Mouse (Mus musculus): ENCODE measurements around the gene Colgalt1.

Gene Colgalt1

DNA sequence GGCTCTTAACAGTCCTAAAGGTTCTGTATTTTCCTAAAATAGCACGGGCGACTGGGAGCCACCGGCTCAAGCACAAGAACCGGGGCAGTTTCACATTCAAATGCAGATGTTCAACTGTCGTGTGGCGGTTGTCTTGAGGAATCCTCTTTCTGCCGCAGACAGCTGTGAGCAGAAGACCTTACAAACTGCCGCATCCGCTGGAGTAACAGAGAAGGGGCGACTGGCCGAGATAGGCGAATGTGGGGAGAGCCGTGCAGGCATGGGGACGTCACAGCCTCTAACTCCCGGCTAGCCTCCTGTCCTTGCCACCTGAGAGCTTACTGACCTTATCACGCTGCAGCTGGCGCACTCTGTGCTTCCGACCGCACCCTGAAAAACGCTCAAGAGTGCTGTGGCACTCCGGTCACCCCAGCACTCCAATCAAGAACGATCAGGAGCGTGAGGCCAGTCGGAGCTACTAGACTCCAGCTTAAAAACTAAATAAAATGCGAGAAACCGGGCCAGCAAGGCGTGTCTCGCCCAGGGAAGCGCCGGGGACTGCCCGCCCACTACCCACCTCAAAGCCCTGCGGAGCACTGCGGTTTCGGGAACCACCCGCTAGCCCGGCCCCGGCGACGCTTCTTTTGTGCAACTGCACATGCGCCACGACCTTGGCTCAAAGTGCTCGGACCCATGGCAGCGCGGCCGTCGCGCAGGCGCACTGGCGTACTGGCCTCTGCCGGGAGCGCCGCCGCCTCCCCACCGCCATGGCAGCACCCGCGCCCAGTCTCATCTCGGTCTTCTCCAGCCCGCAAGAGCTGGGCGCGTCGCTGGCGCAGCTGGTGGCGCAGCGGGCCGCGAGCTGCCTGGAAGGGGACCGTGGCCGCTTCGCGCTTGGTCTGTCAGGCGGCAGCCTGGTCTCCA, 19.1 kb upstream of the Colgalt1 start, which contains the start of gene Pgls:
Gene Pgls (plus strand): TSS at position 706 of the 903 bp plus-strand sequence.
- DNase-seq: peak; percentile 97

DNA sequence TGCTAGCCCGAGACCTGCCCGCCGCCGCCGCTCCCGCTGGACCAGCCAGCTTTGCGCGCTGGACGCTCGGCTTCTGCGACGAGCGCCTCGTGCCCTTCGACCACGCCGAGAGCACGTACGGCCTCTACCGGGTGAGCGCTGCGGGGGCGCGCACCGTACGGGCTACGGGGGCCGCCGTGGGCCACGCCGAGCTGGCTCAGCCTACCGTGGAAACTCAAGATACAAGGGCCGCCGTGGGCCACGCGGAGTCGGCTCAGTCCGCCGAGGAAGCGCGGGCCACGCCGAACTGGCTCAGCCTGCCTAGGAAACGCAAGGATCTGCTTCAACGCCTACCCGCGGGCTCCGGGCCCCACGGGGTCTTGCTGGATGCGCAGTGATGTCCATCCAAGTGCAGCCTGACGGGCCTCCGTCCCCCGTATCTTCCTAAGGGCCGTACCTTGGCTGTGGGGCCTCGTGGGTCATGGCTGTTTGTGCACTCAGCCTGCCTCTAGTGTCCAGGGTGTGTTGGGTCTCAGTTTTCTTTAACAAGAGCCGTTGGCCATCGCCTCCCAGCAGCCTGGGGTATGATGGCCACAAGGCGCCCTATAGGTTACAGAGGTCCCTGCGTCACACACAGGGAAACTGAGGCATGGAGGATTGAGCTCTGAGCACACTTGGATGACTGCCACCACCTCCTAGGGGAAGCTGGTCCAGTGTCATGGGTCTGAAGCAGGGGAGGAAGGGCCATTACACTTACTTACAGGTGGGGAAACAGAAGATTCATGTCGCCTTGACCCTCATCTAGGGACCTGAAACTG, 18.2 kb upstream of the Colgalt1 start:
- peak; percentile 88 for DNase-seq

DNA sequence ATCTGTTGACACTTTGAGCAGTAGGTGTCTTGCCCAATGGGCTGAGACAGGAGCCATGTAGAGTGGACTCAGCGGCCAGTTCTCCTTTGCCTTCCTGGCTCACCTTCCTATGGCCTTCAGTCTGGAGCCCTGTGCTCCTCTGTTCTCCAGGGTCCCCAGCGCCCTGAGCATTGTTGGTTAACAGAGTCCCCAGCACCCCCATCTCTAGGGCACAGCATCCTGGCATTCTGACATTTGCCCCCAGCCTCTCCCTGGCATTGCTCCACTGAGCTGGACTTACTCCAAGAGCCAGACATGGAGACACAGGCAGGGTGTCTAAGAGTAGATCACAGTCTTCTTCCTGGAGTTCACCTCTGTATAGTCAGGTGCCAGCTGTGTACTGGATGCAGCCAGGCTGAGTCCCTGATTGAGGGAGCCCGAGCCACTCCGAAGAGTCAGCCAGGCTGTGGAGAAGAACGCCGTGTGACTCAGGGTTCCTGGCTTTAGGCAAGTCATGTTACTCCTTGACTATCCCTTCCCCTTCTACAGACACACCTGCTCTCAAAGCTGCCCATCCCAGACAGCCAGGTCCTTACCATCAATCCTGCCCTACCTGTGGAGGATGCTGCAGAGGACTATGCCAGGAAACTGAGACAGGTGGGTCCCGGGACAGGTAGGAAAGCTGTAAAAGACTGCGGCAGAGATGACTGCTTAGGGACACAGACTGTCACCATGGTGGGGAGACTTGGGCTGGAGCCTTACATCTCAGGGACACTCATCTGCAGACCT, 17.1 kb upstream of the Colgalt1 start:
- no peak for DNase-seq

DNA sequence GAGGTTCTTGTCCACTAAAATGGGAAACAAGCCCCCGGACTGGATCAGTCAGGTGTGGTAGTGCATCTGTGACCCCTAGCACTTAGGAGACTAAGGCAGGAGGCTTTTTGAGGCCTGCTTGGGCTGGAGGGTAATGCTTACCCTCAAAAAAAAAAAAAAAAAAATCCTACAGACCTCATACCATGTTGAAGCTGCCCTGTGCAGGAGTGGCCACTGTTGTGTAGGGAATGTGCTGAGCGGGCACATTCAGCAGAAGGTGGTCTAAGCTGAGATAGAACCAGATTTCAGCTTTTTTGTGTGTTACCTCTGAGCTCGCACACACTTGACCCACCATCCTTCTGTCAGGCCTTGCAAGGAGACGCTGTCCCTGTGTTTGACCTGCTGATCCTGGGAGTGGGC, 16.5 kb upstream of the Colgalt1 start:
- DNase-seq: no peak

DNA sequence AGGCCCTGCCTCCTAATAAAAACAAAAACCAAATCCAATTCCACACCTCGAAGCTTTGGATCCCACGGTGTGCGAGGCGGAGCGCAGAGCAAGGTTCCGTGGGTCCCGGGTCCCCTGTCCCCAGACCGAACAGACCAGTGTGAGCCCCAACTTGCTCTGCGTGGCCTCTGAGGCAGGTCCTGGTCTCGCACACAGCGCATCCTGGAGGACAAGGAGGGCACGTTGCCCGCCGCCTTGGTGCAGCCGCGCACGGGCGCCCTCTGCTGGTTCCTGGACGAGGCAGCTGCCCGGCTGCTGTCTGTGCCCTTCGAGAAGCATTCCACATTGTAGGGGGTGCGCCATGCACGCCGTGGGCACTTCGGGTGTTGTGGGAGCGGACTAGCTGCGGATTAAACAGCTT, 14.9 kb upstream of the Colgalt1 start:
- DNase-seq: peak; percentile 85

DNA sequence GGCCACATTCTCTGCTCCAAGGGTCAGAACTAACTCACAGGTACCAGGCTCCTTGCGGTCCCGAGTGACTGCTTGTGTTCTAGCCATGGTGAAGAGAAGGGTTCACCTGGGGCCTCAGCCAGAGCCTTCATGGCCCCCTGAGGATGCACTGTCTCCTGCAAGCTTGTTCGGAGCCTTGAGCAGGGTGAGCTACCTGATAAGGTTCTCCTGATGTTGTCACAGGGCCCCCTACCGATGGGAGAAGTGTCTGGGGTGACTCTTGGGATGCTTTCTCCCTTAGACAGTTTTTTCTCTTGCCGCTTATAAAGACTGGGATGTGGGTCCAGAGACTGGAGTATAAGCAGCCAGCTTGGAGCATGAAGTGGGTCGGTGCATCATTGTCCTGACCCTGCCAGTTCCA, 14.4 kb upstream of the Colgalt1 start:
- DNase-seq: no peak

DNA sequence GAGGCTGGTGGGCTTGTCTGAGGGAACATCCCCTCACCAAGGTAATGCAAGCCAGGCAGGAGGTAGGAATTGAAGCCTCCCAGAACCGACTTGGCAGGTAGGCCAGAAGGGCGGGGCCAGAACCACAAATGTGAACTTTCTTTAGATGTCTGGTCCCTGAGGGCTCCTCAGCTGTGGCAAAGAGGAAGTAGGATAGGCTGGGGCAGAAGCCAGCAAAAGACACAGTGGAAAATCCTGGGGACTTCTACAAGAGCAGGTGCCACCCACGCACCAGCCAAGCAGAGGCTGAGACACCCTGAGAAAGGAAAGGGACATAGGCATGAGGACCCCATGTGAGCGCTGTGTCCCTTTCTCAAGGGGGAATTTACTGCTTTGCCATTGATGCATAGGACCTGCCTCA, 14.0 kb upstream of the Colgalt1 start:
- no peak for DNase-seq

DNA sequence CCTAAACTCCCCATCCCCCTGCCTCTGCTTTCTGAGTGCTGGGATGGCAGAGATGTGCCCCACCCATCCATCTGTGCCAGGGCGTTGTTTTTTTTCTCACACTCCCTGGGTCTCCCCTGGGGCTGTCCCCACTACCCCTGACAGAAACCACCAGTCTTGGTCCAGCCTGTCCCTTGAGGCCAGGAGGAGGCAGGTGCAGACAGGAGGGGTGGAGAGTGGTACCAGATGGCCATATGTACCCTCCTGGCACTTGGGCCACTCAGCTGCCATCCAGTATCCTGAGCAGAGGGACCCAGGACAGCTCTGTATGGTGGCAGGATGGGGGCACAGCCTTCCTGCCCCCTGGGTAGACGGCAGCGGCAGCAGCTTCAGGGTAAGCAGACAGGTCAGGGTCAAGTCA, 13.3 kb upstream of the Colgalt1 start, which contains the start of gene Fam129c:
Gene Fam129c (plus strand): TSS at position 198 of the 400 bp plus-strand sequence.
- no peak for DNase-seq

DNA sequence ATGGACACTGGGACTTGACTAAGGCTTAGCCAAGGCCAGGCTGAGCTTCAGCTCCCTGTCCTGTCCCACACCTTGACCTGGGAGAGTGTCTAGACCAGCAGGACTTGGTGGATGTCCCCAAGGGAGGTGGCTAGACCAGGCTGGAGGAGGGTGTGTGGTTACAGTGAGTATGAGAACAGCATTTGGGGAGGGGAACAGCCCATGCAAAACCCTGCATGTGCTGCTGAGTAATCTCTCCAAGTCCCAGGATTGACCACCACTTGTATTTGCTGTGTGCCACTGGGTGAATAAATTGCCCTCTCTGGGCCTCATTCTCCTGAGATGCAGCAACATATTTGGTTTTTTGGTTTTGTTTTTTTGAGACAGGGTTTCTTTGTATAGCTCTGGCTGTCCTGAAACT, 12.4 kb upstream of the Colgalt1 start:
- no peak for DNase-seq

DNA sequence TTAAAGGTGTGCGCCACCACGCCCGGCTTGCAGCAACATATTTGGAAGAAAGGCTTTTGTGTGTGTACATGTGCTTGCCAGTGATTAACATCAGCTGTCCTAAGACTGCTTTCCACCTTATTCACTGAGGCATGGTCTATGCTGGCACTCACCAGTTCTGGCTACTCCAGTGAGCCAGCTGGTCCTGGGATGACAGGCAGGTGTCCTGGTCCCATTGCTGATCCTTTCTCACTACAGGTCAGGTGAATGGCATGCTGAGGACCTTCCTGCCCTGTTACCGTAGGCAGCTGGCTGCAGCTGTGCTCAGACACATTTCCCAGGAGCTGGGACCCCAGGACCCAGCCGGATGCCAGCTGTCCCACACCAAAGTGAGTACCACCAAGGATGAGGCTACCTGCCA, 12.0 kb upstream of the Colgalt1 start:
- DNase-seq: no peak

DNA sequence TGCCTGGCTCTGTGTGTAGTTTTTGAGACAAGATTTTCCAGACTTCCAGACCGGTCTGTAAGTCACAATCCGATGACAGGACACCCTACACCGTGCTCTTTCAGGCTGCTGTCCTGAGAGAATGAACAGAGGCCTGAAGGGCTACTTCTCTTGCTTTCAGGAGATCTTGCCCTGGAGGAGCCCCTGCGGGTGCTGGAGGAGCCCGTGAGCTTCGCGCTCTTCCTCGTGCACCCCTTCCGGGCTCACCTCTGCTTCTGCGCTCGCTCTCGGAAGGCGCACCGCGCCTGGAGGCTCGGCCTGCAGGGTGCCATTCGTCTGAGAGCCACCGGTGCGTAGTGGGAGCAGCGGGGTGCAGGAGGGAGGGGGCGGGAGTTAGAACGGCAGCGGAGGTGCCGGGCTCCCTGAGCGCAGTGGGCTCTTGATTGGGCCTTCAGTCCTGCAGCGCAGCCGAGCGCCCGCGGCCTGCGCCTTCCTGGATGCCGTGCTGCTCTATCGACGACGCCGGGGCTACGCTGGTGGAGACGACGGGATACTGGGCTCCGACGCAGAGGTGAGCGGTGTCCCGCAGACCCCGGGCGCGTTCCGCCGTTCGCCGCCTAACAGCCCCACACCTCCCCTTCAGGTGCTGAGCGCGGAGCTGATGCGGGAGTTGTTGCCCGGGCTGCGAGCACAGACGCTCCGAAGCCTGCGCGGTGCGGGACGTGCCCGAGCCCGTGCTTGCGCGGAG, 8.7 kb upstream of the Colgalt1 start:
- no peak for DNase-seq

DNA sequence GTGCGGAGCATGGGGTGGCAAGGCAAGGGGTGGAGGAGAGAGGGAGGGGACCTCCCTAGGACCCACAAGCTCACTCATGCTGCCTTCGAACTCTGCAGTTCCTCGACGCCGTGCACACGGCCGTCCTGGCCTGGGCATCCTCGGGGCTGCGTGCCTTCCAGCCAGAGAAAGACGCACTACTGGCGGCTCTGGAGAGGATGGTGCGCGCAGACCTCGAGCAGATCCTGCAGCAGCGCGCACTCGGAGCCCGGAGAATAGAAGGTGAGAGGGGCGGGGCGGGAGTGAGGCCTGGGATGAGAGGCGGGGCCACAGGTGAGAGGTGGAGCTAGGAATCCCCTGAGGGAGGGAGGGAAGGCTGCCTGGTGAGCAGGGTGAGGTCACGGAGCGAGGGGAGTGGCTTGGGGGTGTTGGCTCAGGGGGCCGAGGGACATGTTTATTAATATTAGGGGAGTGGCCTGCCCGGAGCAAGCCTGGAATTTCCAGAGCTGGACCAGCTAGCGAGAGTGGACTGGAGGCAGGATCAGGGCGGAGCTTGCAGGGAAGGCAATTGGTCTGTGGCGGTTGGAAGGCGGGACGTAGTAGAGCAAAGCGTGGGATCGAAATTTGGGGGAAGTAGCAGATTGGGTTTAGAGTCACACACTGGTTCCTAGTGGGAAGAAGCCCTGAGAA, 8.0 kb upstream of the Colgalt1 start:
- no peak for DNase-seq

DNA sequence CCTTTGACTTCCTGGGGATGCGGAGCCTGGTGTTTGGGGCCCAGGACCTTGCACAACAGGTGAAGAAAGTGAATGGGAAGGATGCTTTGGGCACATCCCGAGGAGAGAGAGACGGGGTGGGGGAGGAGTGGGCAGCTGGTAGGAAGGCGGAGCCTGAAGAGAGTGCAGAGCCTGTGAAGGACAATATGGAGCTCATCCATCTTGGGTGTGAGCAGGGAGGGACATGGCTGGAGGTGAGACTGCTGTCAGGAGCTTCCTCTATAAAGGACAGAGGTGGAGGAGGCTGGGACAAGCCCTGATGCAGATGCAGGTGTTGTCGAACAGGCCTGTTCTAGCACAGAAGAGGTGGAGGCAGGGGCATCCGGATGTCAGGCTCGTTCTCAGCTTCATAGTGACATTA, 6.8 kb upstream of the Colgalt1 start:
- no peak for DNase-seq

DNA sequence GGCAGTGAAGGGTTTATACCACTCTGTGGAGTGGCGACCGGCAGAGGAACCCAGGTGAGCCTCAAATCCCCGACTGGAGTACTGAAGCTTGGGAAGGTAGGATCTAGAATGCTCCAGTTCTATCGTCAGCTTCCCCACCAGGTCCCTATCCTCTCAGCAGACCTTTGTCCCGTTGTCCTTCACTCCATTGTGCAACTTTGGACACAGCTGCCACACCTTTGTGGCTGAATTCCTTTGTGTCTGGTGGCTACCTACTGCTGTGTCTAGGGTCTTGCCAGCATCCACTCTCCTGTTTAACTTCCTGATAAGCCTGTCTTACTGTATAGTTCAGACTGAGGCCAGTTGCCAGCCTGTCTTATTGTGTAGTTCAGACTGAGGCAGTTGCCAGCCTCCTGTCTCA, 1.3 kb downstream of the Colgalt1 start:
- no peak for DNase-seq

DNA sequence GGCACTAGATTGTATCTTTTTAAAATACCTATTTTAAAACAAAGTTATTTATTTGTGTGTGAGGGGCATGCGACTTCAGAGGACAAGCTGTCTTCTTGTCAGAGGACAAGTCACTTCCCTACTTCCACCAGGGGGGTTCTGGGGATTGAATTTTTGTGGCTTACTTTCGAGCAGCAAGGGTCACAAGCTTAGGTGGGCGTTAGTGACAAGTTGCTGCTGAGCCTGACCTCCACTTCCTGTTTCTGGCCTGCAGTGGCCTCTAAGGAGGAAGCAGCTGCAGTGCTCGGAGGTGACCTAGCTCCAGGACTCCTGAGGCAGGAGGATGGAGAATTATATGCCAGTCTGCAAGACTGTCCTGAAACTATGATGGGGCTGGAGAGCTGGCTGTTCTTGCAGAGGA, 2.6 kb downstream of the Colgalt1 start:
- peak; percentile 74 for DNase-seq

DNA sequence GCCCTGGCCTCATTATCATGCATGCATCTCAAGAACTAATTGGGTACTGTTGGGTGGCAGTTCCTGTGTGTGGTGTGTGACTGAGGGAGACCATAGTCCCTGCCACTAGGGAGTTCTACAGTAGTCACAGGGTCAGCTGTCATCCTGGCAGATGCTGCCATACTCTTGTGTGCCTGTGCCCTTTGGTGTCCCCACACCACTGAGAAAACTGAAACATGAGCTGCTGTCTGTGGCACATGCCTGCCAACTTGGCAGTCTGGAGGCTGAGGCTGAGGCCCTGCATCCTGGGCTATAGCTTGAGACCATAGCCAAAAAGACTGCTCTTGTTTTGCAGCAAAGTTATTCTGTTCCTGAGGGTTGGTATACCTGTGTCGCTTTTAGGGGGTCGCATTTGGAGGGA, 9.0 kb downstream of the Colgalt1 start:
- no peak for DNase-seq

DNA sequence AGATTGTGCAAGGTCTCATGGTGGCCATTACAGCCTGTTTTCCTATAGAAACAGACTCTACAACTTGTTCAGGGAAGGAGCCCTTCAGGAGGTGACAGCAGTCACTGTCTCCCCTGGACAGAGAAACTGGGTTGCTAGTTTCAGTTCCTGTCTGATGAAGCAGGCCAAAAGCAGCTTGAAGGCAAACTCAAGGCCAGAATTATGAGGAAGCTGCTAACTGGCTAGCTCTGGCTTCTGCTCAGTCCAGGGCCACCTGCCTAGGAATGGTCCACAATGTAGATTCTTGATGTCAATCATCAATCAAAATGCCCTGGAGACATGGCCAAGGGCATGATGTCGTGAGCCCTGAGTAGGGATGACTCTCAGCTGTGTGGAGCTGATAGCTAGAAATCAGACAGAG, 14.3 kb downstream of the Colgalt1 start:
- no peak for DNase-seq

DNA sequence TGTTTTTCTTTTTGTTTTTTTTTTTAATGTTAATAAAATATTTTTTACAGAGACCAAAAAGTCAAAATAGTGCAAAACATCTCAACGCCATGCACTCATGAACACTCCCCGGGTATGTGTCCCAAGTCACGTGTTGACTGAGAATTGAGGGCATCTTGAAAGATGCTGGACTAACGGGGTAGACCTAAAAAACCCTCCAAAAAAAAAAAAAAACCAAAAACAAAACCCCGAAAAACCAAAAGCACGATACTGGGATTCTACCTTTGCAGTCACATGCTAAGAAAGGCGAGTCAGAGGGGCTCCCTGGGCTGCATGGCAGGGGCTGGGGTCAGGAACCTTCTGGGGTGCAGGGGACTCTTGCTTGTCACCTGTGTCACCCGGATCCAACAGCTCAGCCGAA, 16.0 kb downstream of the Colgalt1 start:
- no peak for DNase-seq

DNA sequence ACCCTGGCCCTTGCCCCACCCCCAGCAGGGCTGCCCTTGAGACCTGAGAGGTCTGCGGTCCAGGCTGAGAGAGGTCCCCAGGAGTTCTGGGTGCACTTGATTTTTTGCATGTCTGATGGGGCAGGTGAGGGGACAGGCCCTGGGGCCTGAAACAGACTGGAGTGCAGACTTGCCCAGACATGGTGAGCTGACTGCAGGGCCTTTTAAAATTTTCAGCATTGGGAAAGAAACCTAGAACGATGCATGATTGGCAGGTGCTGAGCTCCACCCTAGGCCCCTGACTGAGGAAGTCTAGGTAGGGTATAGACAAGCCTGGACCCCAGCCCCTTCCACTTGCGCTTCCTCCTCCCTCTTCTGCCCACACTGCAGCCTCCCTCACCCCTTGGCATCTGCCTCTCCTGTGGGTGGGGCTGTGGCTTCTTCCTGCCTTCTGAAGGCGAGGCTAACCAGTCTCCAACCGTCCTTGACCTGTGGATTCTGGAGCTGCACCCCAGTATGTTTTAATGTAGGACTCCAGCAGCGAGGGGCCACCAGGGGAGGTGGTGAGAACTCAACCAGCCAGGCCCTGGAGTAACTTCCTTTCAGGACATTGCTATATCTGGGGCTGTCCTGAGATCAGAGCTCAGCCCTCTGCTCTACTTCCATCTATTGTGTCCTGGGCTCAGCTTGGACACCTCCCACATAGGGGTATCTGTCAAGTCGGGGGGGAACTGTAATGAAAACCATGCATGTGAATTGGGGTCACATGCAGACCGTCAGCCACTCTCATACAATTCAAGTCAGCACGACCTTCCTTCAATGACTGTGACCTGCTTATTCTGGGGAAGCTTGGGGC, 16.7 kb downstream of the Colgalt1 start:
- no peak for DNase-seq

DNA sequence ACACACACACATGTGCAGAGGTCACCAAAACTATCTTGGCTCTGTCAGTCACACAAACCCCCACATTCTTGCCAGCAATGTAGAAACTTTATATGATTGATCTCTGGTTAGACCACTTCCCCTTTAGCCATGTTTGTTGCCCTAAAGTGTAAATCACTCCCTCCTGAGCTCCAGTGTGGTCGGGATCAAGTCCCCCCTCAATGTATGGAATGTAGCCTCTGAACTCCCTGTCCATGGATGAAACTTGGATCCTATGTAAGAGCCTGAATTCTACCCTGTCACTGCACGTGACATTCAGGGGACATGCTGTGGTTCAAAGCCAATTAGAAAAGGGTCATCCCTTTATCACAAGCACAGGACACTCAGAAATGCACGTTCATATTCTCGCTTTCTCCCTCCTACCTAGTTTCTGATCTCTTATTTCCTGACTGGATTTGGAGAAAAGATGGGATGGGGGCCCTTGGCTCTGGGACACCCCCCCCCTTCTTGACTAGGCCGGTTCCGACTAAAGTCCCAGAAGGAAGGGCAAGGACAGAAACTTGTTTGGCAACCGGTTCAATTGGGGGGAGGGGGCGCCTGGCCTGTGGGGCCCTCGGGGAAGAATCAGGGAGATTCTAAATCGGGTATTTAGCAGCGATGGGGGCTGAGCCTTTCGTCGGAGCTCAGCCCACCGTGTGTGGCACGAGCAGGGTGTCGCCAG, 17.7 kb downstream of the Colgalt1 start:
- DNase-seq: no peak

Data from layer of hippocampus, adult 9-11 months (tissue).